Mouse (Mus musculus) megakaryocyte, embryonic 14.5 days (primary cell): ENCODE measurements around the gene Gsk3a.

ENCODE experiments used
- FLI1 ChIP-seq: IDR thresholded peaks from 2 replicates; pipeline ENCODE4 v1.6.1; 2012; ENCODE audit warnings: low read length, inconsistent platforms, mixed read lengths
- GATA1 ChIP-seq: IDR thresholded peaks from 3 replicates; pipeline ENCODE4 v1.6.1; 2012; ENCODE audit warnings: mixed read lengths, low read length, inconsistent platforms, borderline replicate concordance

DNA sequence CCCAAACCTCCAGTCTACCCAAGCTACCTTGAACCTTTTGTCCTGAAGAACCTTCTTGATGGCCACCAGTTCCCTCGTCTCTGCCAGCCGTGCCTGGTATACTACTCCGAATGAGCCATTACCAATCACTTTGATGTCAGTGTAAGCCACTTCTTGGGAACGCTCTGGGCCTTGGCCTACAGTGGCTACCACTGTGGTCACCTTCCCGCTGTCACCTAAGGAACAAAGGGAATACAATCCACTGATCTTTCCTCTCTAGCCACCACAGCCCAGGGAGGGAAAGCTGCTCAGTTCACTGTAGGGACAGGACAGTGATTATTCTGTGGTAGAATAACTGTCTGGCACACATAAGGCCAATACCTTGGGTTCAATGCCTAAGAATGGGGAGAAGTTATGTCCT, 2.1 kb downstream of the Gsk3a start:
- TF ChIP-seq GATA1 (no peak), FLI1 (no peak)
